Mouse (Mus musculus) liver, postnatal 0 days (tissue): Measurements from ENCODE around the gene Ank. TPM values are rescaled to one million over a fixed set of nuclear protein-coding genes. Genes with fewer than 3 reads are reported as not detected.

Source experiments
- ATAC-seq: fragments of 200-750 bp; cut with Nextera tagmentation; 2 replicates; pipeline ENCODE4 v1.8.0; 2017; ENCODE audit warnings: mild to moderate bottlenecking, moderate library complexity
- DNase-seq: peaks from one replicate; pipeline ENCODE4 v3.0.0-alpha.2; 2016
- H3K27ac ChIP-seq: fragments of 300-500 bp; sonication (generic); 2 replicates; pipeline ENCODE4 v1.5.1; 2014; ENCODE audit warnings: antibody characterized with exemption, moderate library complexity, mild to moderate bottlenecking, low read depth
- H3K27me3 ChIP-seq: fragments of 300-500 bp; sonication (generic); 2 replicates; pipeline ENCODE4 v1.6.1; 2014; ENCODE audit warnings: low read length, control low read depth, mixed read lengths; ENCODE audit not compliant: insufficient read depth
- H3K36me3 ChIP-seq: fragments of 300-500 bp; sonication (generic); replicated peaks from 2 replicates; pipeline ENCODE4 v1.6.1; 2014; ENCODE audit warnings: mild to moderate bottlenecking, control low read depth, low read length, moderate library complexity, mixed read lengths; ENCODE audit not compliant: insufficient read depth
- H3K4me1 ChIP-seq: fragments of 300-500 bp; sonication (generic); 2 replicates; pipeline ENCODE4 v1.6.1; 2014; ENCODE audit warnings: antibody characterized with exemption, mild to moderate bottlenecking, control low read depth; ENCODE audit not compliant: insufficient read depth
- H3K4me2 ChIP-seq: fragments of 300-500 bp; sonication (generic); 2 replicates; pipeline ENCODE4 v1.6.1; 2014; ENCODE audit warnings: low read depth, mild to moderate bottlenecking, low read length, moderate library complexity, mixed read lengths
- H3K4me3 ChIP-seq: fragments of 300-500 bp; sonication (generic); 2 replicates; pipeline ENCODE4 v1.5.1; 2014; ENCODE audit warnings: low read depth, low read length
- H3K9ac ChIP-seq: fragments of 300-500 bp; sonication (generic); replicated peaks from 2 replicates; pipeline ENCODE4 v1.6.1; 2014; ENCODE audit warnings: mild to moderate bottlenecking, moderate library complexity
- H3K9me3 ChIP-seq: fragments of 300-500 bp; sonication (generic); 2 replicates; pipeline ENCODE4 v1.6.1; 2016; ENCODE audit warnings: mild to moderate bottlenecking, control low read depth, low read length, mixed read lengths
- CTCF ChIP-seq: sonication (generic); IDR thresholded peaks from 2 replicates; pipeline ENCODE4 v1.5.1; 2016; ENCODE audit warnings: antibody characterized with exemption, low read depth
- EP300 ChIP-seq: IDR thresholded peaks from 2 replicates; pipeline ENCODE4 v1.6.1; 2016; ENCODE audit warnings: antibody characterized with exemption, low read depth, mild to moderate bottlenecking
- WGBS: fragments of 180-500 bp; shearing (Covaris S2); extraction: QIAGEN DNeasy Blood & Tissue Kit; methylation state at CpG from one replicate; pipeline ENCODE4 v1.1.7; 2014; ENCODE audit not compliant: insufficient replicate concordance; 5-methylcytosine and 5-hydroxymethylcytosine counted together
- polyA plus RNA-seq: library from polyadenylated mRNA; unstranded; fragments of >200 nt; fragmentation: Nextera tagmentation; extraction: Ambion mirVana; gene quantifications from 2 replicates; pipeline ENCODE4 v1.2.1, GENCODE M21; 2015

Ank gene
- polyA plus RNA-seq, 1 experiment from 2014 or later: 7.8 TPM

DNA sequence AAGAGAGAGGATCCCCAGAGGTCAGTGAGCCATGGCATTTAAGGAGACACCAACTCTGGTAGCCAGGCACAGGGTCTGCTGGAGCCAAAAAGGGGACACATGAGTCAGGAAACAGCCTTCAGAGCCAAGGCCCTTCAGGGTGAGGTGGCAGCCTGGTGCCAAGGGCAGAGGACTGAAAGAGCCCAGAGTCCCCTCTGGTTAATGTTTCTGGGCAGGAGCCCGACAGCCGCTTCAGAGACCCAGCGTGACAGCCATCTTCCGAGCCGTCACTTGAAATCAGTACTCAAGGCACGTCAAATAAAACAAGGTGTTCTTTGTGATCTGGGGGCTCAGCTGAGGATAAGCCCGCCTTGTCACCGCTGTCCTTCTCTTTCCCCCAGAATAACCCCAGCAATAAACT lies 104.7 kb downstream of the Ank start:
- Histone ChIP-seq H3K9ac (no peak overlapping the region), H3K4me3 (no peak overlapping the region), H3K4me2 (no peak overlapping the region), H3K4me1 (no peaks in the 10 kb centered on the region), H3K27ac (no peak overlapping the region), H3K36me3 (peaks cover 16% of the 10 kb centered on the region), H3K9me3 (no peaks in the 10 kb centered on the region), H3K27me3 (no peaks in the 10 kb centered on the region)
- no peak for DNase-seq
- 93% methylated on average over 8 of the region's 8 CpGs for WGBS
- no peak for ATAC-seq
- no peak for TF ChIP-seq EP300

DNA sequence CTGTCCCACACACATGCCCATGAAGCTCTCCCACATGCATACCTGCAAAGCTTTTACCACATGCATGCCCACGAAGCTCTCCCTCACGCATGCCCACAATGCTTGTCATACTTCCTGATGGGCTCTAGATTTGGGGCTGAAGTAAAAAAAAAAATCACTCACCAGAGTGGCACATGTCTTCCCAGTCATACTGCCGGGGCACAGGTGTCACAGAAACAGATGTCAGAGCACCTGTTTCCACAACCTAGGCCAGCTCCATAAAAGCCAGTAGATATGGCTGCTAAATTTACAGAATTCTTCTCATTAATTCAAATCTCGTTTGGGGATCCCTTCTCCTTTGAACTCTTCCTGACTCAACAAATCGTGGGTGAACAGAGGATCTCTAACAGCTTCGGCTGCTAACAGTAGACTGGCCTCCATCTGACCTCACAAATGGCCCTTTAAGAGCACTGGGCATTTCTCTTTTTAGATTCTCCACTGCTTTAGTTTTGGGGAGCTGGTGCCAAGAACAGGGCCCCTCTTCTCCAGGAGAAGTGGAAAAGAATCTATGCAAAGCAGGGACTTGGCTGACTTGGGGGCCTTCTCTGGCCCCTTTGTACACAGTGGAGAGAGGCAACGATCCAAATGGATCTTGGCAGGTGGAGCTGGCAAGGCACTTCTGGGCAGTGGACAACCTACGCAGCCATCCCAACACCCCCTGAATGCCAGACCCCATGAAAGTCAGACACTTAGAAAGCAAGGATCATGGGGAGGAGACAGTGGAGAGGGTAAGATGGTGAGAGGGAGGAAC lies 108.7 kb downstream of the Ank start:
- Histone ChIP-seq H3K27ac (no peak overlapping the region), H3K4me2 (no peak overlapping the region), H3K9ac (no peak overlapping the region), H3K36me3 (peaks cover 8% of the 10 kb centered on the region; the same call in 1 of the 2 replicates), H3K9me3 (no peaks in the 10 kb centered on the region), H3K4me1 (no peaks in the 10 kb centered on the region), H3K4me3 (no peak overlapping the region), H3K27me3 (no peaks in the 10 kb centered on the region)
- TF ChIP-seq EP300 (no peak), CTCF (no peak)
- ATAC-seq (no peak), DNase-seq (no peak)
- WGBS: 79% methylated on average over 8 of the region's 8 CpGs

DNA sequence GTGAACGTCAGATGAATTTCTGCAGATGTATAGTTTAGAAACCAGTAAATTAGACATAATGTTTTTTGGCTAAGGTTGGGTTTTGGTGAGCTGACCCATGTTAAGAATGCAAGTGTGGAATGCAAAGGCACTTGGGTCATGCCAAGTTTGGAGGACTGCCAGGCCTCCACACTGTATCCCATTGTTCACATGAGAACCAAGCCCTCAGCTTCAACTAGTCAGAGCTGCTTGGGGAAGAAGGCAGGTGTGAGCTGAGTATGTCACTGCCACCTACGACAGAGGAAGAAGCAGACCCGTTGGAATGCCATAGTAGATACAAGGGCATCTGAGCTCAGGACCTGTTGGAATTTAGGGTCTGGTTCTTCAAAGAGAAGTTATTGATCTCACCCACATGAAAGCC lies 109.5 kb downstream of the Ank start:
- no peak overlapping the region for H3K27ac ChIP-seq
- TF ChIP-seq CTCF: no peak
- TF ChIP-seq EP300: no peak
- 73% methylated on average over 3 of the region's 3 CpGs for WGBS
- DNase-seq: no peak
- peaks cover 8% of the 10 kb centered on the region; the same call in 1 of the 2 replicates for H3K36me3 ChIP-seq
- no peak overlapping the region for H3K4me3 ChIP-seq
- no peak overlapping the region for H3K9ac ChIP-seq
- no peaks in the 10 kb centered on the region for H3K27me3 ChIP-seq
- H3K4me1 ChIP-seq: no peaks in the 10 kb centered on the region
- H3K9me3 ChIP-seq: no peaks in the 10 kb centered on the region
- ATAC-seq: no peak
- H3K4me2 ChIP-seq: no peak overlapping the region

DNA sequence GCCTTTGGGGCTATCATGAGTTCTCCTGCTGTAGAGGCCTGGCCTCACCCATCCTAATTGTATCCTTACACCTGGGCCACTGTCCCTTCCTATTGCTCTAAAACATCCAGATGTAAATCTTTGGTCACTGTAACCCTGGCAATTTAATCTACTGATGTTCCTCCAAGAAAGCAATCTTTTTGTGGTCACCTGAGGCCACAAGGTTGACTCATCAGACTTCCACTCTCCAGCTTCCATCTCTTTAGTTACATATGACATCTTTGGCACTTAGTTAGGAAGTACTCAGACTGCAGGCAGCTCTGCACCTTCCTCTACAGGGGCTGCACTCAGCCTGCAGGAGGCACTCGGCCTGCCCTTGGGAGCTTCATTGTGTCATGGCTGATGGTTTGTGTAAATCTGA lies 110.4 kb downstream of the Ank start:
- Histone ChIP-seq H3K4me2 (no peak overlapping the region), H3K4me1 (no peaks in the 10 kb centered on the region), H3K27ac (no peak overlapping the region), H3K9me3 (no peaks in the 10 kb centered on the region), H3K36me3 (peaks cover 8% of the 10 kb centered on the region; the same call in 1 of the 2 replicates), H3K4me3 (no peak overlapping the region), H3K9ac (no peak overlapping the region), H3K27me3 (no peaks in the 10 kb centered on the region)
- no peak for DNase-seq
- WGBS: 73% methylated on average over 1 of the region's 1 CpGs
- no peak for ATAC-seq
- TF ChIP-seq CTCF (no peak), EP300 (no peak)

DNA sequence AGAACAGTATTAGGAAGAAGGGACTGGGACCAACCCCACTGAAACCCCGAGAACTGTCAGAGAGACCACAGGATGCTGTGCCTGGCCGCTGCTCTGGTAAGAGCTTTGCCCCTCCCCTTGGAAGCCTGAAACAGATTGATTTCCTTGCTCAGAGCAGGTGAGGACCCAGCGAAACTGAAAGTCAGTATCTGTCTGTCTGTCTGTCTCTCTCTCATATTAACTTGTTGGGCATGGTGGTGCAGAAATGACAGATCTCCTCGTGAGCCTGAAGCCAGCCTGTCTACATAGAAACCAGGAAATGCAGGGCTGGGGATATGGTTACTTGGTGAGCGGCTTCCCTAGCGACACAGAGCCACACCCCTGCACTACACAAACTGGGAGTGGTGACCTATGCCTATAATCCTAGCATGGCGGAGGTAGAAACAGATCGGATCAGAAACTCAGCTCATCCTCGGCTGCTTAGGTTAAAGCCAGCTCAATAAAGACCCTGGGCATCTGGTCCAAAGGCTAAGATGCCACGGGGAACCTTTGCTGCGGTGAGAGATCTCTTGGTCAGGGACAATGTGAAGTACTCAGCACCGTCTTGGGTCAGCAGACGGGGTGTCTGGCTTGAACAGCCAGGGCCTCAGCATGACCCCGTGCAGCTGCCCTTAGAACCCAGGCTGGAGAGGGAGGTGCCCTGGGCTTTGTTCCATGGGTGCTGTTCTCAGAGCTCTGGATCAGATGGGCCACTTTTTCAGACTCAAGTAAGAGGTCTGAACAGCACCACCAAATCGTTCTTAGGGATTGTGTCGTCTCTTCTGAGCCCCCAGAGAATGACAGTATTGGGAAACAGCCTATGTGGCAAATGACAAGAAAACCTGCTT lies 111.7 kb downstream of the Ank start:
- WGBS: 81% methylated on average over 16 of the region's 16 CpGs
- H3K27me3 ChIP-seq: no peaks in the 10 kb centered on the region
- no peaks in the 10 kb centered on the region for H3K9me3 ChIP-seq
- no peak overlapping the region for H3K4me3 ChIP-seq
- ATAC-seq: no peak
- H3K27ac ChIP-seq: no peak overlapping the region
- H3K4me1 ChIP-seq: no peaks in the 10 kb centered on the region
- no peak for DNase-seq
- no peak overlapping the region for H3K4me2 ChIP-seq
- no peak overlapping the region for H3K9ac ChIP-seq
- TF ChIP-seq CTCF: no peak
- no peak for TF ChIP-seq EP300
- H3K36me3 ChIP-seq: peaks cover 8% of the 10 kb centered on the region; the same call in 1 of the 2 replicates

DNA sequence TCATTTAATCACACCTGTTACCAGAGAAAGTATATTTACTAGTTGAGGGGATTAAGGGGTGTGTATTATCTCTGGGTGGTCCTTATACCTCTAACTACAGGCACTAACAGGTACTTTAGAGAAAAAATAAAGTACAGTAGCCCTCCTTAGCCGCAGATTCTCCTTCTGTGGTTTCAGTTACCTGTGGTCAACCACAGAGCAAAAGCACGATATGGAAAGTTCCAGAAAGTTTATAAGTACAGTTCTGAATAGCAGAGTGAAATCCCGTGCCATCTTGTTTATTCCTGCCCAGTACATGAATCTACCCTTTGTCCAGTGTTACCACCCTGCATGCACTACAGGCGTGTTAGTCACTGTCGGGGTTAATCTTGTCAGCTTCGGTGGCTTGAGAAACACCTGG lies 112.4 kb downstream of the Ank start:
- no peak for DNase-seq
- 74% methylated on average over 6 of the region's 6 CpGs for WGBS

More for the DNA sequence above, 112.4 kb downstream of the Ank start:
- Histone ChIP-seq H3K9ac (no peak overlapping the region), H3K4me3 (no peak overlapping the region), H3K27me3 (no peaks in the 10 kb centered on the region), H3K9me3 (no peaks in the 10 kb centered on the region), H3K4me2 (no peak overlapping the region), H3K36me3 (peaks cover 6% of the 10 kb centered on the region; the same call in 1 of the 2 replicates), H3K27ac (no peak overlapping the region), H3K4me1 (no peaks in the 10 kb centered on the region)
- TF ChIP-seq CTCF (no peak), EP300 (no peak)
- no peak for ATAC-seq
